Mouse (Mus musculus): ENCODE results near the gene Gm10337.

Gm10337 gene

DNA sequence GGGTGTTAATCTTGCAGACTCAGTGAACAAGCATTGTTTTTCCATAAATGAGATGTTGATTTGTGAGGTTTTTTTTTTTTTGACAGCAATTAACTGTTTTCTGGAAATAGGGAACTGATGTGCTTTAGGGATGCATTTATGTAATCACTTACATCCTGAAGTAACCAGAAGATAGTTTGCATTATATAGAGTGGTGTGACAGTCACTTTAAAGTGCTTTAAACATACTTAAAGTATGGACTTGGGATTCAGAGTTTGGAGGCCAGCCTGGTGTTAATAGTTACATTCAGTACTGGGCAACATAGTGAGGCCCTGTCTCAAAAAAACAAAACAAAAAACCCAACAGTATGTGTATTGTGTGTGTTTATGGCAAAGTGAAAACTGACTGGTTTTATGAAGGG, 31.8 kb upstream of the Gm10337 start:
- Histone ChIP-seq H3K27me3 (ENCODE audit: control insufficient read depth, insufficient read depth, low read length, poor library complexity, severe bottlenecking) (no peaks in the 10 kb centered on the region), H3K36me3 (ENCODE audit: control insufficient read depth, insufficient read depth, low read length, poor library complexity, severe bottlenecking) (peaks cover 10% of the 10 kb centered on the region)
- no peak for DNase-seq (ENCODE audit: low read depth, low spot score)

DNA sequence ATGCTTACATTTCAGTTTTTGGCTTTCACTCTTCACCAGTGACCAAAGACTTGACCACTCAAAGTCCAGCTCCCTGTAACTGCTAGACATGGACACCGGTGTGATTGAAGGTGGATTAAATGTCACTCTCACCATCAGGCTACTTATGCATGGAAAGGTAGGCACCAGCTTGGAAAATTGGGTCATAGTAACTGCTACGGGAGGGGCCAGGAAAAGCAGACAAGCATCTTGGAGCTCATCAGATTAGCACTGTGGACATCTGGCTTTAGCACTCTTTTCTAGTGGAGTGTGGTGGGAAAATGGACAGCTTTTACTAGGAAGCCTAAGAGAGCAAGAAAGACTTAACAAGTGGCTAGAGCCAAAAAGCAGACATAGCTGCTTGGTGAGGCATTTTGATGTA, 30.3 kb upstream of the Gm10337 start:
- Histone ChIP-seq H3K27me3 (ENCODE audit: control insufficient read depth, insufficient read depth, low read length, poor library complexity, severe bottlenecking) (no peaks in the 10 kb centered on the region), H3K36me3 (ENCODE audit: control insufficient read depth, insufficient read depth, low read length, poor library complexity, severe bottlenecking) (peaks cover 10% of the 10 kb centered on the region)
- no peak for DNase-seq (ENCODE audit: low read depth, low spot score)

DNA sequence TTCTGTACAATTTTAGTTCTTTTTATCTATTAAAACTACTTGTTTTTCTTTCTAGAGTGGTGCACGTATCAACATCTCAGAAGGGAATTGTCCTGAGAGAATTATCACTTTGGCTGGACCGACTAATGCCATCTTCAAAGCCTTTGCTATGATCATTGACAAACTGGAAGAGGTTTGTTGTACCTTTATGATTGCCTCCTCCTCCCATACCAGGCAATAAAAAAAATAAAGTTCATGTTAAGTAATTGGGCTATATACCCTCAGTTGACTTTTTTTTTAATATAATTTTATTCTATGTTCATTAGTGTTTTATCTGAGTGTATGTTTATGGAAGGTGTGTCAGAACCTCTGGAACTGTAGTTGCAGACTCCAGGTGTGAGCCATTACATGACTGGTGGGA, 29.0 kb upstream of the Gm10337 start:
- DNase-seq (ENCODE audit: low read depth, low spot score) = no peak
- peaks cover 13% of the 10 kb centered on the region for H3K36me3 ChIP-seq (ENCODE audit: control insufficient read depth, insufficient read depth, low read length, poor library complexity, severe bottlenecking)
- H3K27me3 ChIP-seq (ENCODE audit: control insufficient read depth, insufficient read depth, low read length, poor library complexity, severe bottlenecking) = no peaks in the 10 kb centered on the region

DNA sequence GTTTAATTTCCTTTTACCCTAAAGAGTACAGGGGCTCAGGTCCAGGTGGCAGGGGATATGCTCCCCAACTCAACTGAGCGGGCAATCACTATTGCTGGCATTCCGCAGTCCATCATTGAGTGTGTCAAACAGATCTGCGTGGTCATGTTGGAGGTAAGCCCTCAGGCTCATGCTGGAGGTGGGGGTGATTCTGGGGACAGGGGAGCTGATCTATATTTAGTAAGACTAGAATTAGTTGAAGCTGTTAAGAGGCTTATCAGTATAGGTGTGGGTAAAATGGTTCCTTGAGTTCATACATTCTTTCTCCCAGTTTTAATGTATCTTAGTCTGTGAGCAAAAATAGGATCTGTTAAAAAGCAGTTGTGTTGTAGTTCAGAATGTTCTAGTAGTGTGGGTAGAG, 20.4 kb upstream of the Gm10337 start:
- Histone ChIP-seq H3K36me3 (ENCODE audit: control insufficient read depth, insufficient read depth, low read length, poor library complexity, severe bottlenecking) (peaks cover 27% of the 10 kb centered on the region), H3K27me3 (ENCODE audit: control insufficient read depth, insufficient read depth, low read length, poor library complexity, severe bottlenecking) (no peaks in the 10 kb centered on the region)
- no peak for DNase-seq (ENCODE audit: low read depth, low spot score)

DNA sequence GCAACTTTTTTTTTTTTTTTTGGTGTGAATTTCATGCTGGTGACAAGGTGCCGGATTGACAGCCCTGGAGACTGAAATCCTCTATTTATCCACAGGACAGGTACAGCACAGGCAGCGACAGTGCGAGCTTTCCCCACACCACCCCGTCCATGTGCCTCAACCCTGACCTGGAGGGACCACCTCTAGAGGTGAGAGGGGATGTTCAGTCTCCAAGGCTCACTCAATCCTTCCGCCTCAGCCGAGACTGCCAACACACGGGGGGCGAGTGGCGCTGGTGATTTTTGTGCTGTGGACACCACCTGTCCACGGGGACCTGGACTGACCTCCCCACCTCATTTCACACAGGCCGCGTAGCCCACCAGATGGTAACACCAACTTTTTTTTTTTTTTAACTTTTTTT, 17.7 kb upstream of the Gm10337 start:
- Histone ChIP-seq H3K36me3 (ENCODE audit: control insufficient read depth, insufficient read depth, low read length, poor library complexity, severe bottlenecking) (peaks cover 32% of the 10 kb centered on the region), H3K27me3 (ENCODE audit: control insufficient read depth, insufficient read depth, low read length, poor library complexity, severe bottlenecking) (no peaks in the 10 kb centered on the region)
- DNase-seq (ENCODE audit: low read depth, low spot score) = no peak

DNA sequence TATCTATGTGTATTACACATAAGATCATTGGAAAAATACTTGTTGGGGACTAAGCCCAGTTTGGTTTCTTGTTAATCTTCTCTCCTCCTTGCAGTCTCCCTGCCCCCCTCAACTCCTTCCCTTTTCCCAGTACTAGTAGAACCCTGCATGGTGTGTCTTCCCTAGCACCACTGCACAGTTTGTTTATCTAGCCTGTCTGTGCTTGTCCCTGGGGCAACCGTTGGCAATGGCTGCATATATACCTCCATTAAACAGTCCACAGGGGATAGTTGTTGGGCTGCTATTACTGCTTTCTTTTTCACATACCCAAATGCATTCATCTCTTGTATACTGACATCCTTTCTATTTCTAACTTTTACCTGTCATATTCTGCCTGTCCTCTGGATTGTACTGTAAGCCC, 15.9 kb upstream of the Gm10337 start:
- peaks cover 35% of the 10 kb centered on the region for H3K36me3 ChIP-seq (ENCODE audit: control insufficient read depth, insufficient read depth, low read length, poor library complexity, severe bottlenecking)

DNA sequence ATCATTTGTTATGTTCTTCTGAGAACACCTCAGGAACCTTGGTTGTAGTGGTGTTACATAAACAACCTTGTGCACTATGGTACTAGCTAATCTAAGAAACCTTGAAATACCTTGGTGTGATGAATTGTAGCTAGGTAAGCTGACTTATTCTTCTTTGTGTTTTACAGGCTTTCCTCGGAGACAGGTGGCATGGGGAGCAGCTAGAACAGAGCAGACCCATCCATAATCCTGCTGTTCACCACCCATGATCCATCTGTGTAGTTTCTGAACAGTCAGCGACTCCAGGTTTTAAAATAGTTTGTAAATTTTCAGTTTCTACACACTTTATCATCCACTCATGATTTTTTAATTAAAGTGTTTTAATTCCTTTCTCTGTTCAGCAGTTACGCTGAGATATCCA, 5.2 kb upstream of the Gm10337 start:
- H3K27me3 ChIP-seq (ENCODE audit: control insufficient read depth, insufficient read depth, low read length, poor library complexity, severe bottlenecking) = no peaks in the 10 kb centered on the region
- peaks cover 5% of the 10 kb centered on the region for H3K36me3 ChIP-seq (ENCODE audit: control insufficient read depth, insufficient read depth, low read length, poor library complexity, severe bottlenecking)
- no peak for DNase-seq (ENCODE audit: low read depth, low spot score)

More for the DNA sequence above, 15.9 kb upstream of the Gm10337 start:
- no peak for DNase-seq (ENCODE audit: low read depth, low spot score)
- no peaks in the 10 kb centered on the region for H3K27me3 ChIP-seq (ENCODE audit: control insufficient read depth, insufficient read depth, low read length, poor library complexity, severe bottlenecking)

DNA sequence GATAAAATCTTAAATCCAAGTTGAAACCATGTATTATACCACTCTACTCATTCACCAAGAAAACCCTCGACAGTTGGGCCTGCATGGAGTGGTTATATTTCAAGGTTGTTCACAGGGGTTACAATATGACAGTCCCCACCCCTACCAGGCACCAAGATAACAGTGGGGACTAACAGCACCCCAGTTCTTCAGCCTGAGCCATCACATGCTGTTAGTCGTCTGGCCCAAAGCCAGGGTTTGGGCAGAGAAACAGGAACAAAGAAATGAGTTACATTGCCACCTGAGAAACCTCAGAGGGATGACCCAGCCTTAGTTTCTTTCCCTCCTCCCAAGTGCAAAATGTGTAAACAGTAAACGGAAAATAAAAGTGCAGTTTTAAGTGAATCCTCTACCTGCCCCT, 4.2 kb upstream of the Gm10337 start:
- DNase-seq (ENCODE audit: low read depth, low spot score) = peak; percentile 40
- Histone ChIP-seq H3K27me3 (ENCODE audit: control insufficient read depth, insufficient read depth, low read length, poor library complexity, severe bottlenecking) (no peaks in the 10 kb centered on the region), H3K36me3 (ENCODE audit: control insufficient read depth, insufficient read depth, low read length, poor library complexity, severe bottlenecking) (peaks cover 6% of the 10 kb centered on the region)

DNA sequence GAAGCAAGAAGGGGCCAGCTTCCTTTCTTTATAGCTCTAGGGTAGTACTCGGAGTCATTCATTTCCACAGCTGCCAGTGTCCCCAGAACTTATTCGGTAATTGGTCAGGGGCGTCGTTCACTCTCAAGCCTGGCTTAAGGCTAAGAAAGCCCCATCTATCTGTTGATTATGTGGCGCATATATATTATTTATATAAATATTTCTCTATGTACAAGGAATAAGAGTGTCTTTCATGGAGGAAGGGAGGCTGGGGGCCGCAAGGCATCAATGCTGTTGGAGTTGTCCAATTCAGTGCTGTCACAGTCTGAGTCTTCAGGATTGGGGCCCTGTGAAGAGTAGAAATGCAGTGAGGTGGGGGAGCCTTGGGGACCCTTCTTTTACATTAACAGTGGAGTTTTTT, 3.7 kb upstream of the Gm10337 start:
- H3K36me3 ChIP-seq (ENCODE audit: control insufficient read depth, insufficient read depth, low read length, poor library complexity, severe bottlenecking) = peaks cover 6% of the 10 kb centered on the region

DNA sequence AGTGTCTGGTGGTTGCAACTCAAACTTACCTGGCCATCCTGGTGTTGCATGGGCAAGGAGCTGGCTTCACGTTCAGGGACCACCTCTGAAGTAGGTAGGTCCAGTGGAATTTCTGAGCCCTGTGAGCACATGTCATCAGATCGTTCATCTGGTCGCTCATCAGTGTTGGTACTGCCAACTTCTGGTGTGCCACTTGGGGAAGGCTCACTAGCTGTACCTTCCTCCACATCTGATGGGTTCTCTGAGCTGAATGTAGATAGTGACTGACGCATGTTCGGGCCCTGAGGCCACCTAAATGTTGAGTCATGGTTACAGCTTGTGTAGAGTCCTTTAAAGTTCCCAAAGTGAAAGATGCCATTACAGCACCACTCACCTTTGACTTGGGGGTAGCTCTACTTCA, 3.0 kb upstream of the Gm10337 start:
- Histone ChIP-seq H3K36me3 (ENCODE audit: control insufficient read depth, insufficient read depth, low read length, poor library complexity, severe bottlenecking) (peaks cover 6% of the 10 kb centered on the region), H3K27me3 (ENCODE audit: control insufficient read depth, insufficient read depth, low read length, poor library complexity, severe bottlenecking) (no peaks in the 10 kb centered on the region)
- DNase-seq (ENCODE audit: low read depth, low spot score) = no peak

More for the DNA sequence above, 3.7 kb upstream of the Gm10337 start:
- no peaks in the 10 kb centered on the region for H3K27me3 ChIP-seq (ENCODE audit: control insufficient read depth, insufficient read depth, low read length, poor library complexity, severe bottlenecking)
- no peak for DNase-seq (ENCODE audit: low read depth, low spot score)

DNA sequence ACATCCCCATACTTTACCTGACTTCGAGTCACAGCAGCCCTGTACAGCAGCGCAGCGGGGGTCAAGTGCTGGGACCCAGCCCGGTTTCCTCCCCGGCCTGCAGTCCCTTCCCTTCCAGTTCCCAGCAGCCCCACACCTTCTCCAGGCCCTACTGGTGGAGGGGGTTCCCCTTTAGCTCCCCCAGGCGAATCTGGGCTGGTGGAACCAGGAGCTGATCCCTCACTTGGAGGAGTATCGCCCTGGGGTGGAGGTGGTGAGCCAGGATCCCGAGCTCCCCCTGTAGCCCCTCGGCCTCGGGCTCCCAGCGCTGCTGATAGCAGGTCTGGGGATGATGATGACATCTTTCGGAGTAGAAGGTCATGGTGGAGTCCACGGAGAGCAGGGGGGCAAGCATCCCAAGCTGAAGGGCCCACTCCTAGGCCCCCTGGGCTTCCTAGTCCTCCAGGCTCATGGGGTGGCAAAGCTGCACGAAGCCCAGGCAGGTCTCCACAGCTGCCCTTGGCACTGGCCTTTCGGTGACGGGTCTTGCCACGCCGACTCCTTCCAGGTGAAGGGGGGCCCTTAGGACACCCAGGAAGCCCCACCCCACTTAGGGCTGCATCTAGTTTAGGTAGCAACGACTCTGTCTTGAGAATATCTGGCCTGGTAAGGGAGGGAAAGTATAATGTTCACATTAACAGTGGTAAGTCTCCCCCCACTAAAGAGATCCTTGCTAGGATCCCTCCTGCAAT, 2.3 kb upstream of the Gm10337 start:
- DNase-seq (ENCODE audit: low read depth, low spot score) = no peak
- H3K36me3 ChIP-seq (ENCODE audit: control insufficient read depth, insufficient read depth, low read length, poor library complexity, severe bottlenecking) = peaks cover 6% of the 10 kb centered on the region
- H3K27me3 ChIP-seq (ENCODE audit: control insufficient read depth, insufficient read depth, low read length, poor library complexity, severe bottlenecking) = no peaks in the 10 kb centered on the region

DNA sequence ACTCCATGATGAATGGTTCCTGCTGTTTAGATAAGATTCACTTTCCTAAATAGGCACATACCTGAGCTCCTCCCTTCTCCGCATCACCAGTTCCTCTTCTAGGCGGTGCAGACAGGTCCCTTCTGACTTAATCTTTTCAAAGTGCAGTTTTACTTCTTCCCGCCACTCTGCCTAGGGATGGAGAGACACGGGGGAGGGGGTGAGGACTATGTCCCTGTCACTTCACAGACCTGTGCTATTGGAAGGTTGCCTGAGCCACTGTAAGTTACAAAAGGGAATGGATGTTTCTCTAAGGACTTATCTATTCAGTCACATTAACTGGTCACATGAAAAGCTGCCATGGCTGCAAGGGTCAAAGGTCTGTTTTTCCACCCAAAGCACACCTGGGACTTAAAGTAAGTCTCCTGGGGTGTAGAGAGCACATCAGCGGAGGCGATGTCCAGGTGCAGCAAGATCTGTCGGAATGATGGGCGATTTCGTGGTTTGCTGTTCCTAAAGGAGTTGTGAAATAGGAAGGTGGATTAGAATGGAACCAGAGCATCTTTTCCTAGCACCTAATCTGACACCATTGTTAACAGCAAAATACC, 1.2 kb upstream of the Gm10337 start:
- peaks cover 6% of the 10 kb centered on the region for H3K36me3 ChIP-seq (ENCODE audit: control insufficient read depth, insufficient read depth, low read length, poor library complexity, severe bottlenecking)
- H3K27me3 ChIP-seq (ENCODE audit: control insufficient read depth, insufficient read depth, low read length, poor library complexity, severe bottlenecking) = no peaks in the 10 kb centered on the region
- no peak for DNase-seq (ENCODE audit: low read depth, low spot score)

DNA sequence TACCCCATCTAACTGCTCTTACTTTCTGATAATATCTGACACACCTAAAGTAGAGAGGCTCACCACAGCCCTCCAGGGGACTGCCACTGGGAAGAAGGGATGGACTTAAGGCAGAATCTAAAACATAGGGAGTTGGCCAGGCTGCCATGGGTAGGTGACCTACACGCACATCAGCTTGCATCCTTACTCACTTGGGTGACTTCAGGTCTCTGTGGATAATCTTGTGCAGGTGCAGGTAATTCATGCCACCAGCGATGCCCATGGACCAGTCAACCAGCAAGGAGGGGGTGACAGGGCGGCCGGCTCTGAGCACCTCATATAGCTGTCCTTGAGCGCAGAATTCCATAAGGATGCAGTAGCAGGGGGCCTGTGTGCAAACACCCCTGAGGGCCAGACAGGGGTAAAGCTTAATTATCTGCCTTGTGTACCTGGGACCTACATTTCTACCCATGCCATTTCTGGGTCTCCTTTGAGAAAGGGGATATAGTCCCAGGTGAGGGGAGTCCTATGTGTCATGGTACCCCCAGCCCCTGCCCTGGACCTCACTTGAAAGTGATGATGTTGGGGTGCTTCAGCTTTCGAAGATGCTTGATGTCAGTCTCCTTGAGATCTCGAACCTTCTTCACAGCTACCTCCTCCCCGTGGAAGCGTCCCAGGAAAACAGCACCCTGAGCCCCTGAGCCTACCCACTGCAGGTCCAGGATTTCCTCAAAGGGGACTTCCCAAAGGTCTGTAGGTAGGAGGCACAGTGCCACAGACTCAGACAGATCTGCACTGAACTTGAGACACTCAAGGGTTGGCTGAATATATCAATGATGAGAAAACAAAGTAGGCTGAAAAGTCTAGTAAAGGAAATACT, 631 bp downstream of the Gm10337 start:
- DNase-seq (ENCODE audit: low read depth, low spot score) = no peak
- peaks cover 6% of the 10 kb centered on the region for H3K36me3 ChIP-seq (ENCODE audit: control insufficient read depth, insufficient read depth, low read length, poor library complexity, severe bottlenecking)

DNA sequence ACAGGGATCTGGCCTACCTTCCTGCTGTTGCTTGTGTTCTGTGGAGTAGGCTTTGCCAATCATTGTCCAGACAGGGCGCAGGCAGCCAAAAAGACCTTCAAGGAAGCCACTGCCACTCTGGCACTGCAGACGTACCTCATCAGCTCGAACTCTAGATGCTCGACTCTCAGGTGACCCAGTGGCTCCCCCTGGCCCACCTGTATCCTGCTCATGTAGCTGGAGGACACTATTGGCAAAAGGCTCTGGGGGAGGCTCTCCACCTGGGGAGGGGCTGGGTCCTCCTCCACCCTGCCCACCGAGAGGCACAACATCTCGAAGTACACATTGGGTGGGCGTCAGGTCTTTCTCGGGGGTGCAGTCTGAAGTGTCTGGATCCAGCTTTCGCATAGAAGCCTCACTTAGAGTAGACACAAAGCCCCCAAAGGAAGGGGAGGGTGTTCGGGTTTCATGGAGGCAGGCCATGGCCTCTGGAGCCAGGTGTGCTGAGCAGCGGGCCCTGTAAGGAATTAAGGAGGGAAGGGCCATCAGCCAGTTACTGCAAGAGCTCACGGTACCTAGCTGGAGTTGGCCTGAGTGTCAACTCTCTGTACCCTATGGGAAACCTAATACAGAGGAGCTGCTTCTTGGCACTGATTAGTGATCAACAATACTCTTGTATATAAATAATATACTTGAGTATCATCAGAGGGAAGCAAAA, 1.7 kb downstream of the Gm10337 start:
- no peak for DNase-seq (ENCODE audit: low read depth, low spot score)
- peaks cover 5% of the 10 kb centered on the region for H3K36me3 ChIP-seq (ENCODE audit: control insufficient read depth, insufficient read depth, low read length, poor library complexity, severe bottlenecking)
- no peaks in the 10 kb centered on the region for H3K27me3 ChIP-seq (ENCODE audit: control insufficient read depth, insufficient read depth, low read length, poor library complexity, severe bottlenecking)

More for the DNA sequence above, 631 bp downstream of the Gm10337 start:
- no peaks in the 10 kb centered on the region for H3K27me3 ChIP-seq (ENCODE audit: control insufficient read depth, insufficient read depth, low read length, poor library complexity, severe bottlenecking)
